Mouse (Mus musculus) ES-Bruce4 (cell line): ENCODE measurements around the gene Cd3e.

Experiments
- CTCF ChIP-seq: IDR thresholded peaks from one replicate; pipeline ENCODE4 v1.8.1; 2011; ENCODE audit warnings: low read depth, low read length
- POLR2A ChIP-seq: IDR thresholded peaks from one replicate; pipeline ENCODE4 v1.8.1; 2011; ENCODE audit warnings: low read length; ENCODE audit not compliant: insufficient read depth

- TF ChIP-seq POLR2A (no peak), CTCF (no peak)
These were observed 31.9 kb upstream of the Cd3e start for GRCm38 (mm10) chr9:45041131-45041838.
